Mouse (Mus musculus) cerebellum, adult 2 months (tissue): ENCODE data around the gene Lrrc63.

Experiments
- CTCF ChIP-seq: fragments of 200-500 bp; IDR thresholded peaks from 2 replicates; pipeline ENCODE4 v1.5.1; 2011; ENCODE audit warnings: low read depth, mild to moderate bottlenecking, control low read depth, low read length, moderate library complexity, borderline replicate concordance; ENCODE audit not compliant: insufficient read depth
- POLR2A ChIP-seq: fragments of 200-500 bp; IDR thresholded peaks from 2 replicates; pipeline ENCODE4 v1.6.1; 2011; ENCODE audit warnings: low read length, control low read depth, borderline replicate concordance; ENCODE audit not compliant: insufficient read depth

GRCm38 (mm10) chr14:75075299-75076180, 55.1 kb downstream of the Lrrc63 start:
- no peak for TF ChIP-seq CTCF
- no peak for TF ChIP-seq POLR2A
